Mouse (Mus musculus) forelimb bud, embryonic 11.5 days (tissue): ENCODE results near the gene Hadha.
A peak's percentile ranks its signal among the peaks of the same experiment; 100 is the strongest.

Experiments used
- DNase-seq: peaks from one replicate; pipeline ENCODE4 v3.0.0-alpha.2; 2012; ENCODE audit warnings: low read depth, low spot score

Gene Hadha

GRCm38 (mm10) chr5:30154013-30154412, 949 bp downstream of the Hadha start:
- peak; percentile 38 for DNase-seq

- DNase-seq, result no peak
Observed at GRCm38 (mm10) chr5:30153222-30153621, 1.7 kb downstream of the Hadha start.

GRCm38 (mm10) chr5:30152413-30152812, 2.5 kb downstream of the Hadha start:
- DNase-seq, result no peak

- no peak for DNase-seq
Observed at GRCm38 (mm10) chr5:30152007-30152406, 3.0 kb downstream of the Hadha start.

GRCm38 (mm10) chr5:30148133-30148920, 6.6 kb downstream of the Hadha start:
- no peak for DNase-seq

- DNase-seq, result no peak
Observed at GRCm38 (mm10) chr5:30146526-30146925, 8.4 kb downstream of the Hadha start.

GRCm38 (mm10) chr5:30138193-30138592, 16.8 kb downstream of the Hadha start:
- no peak for DNase-seq

- DNase-seq, result no peak
Observed at GRCm38 (mm10) chr5:30137271-30137670, 17.7 kb downstream of the Hadha start.

GRCm38 (mm10) chr5:30135711-30136231, 19.2 kb downstream of the Hadha start:
- no peak for DNase-seq

- DNase-seq, result no peak
Observed at GRCm38 (mm10) chr5:30132173-30132572, 22.8 kb downstream of the Hadha start.

- no peak for DNase-seq
Observed at GRCm38 (mm10) chr5:30131246-30131645, 23.7 kb downstream of the Hadha start.

- no peak for DNase-seq
Observed at GRCm38 (mm10) chr5:30128680-30129079, 26.3 kb downstream of the Hadha start.

GRCm38 (mm10) chr5:30127921-30128597, 26.9 kb downstream of the Hadha start:
- no peak for DNase-seq

GRCm38 (mm10) chr5:30126756-30127155, 28.2 kb downstream of the Hadha start:
- no peak for DNase-seq

GRCm38 (mm10) chr5:30125587-30125986, 29.4 kb downstream of the Hadha start:
- peak; percentile 54 for DNase-seq

- DNase-seq, result no peak
Observed at GRCm38 (mm10) chr5:30122481-30122880, 32.5 kb downstream of the Hadha start.

- DNase-seq, result no peak
Observed at GRCm38 (mm10) chr5:30120106-30120505, 34.9 kb downstream of the Hadha start.

GRCm38 (mm10) chr5:30119163-30119562, 35.8 kb downstream of the Hadha start:
- no peak for DNase-seq

- no peak for DNase-seq
Observed at GRCm38 (mm10) chr5:30118018-30118417, 36.9 kb downstream of the Hadha start.

GRCm38 (mm10) chr5:30115718-30116117, 39.2 kb downstream of the Hadha start:
- DNase-seq, result no peak

- DNase-seq, result no peak
Observed at GRCm38 (mm10) chr5:30114761-30115140, 40.2 kb downstream of the Hadha start.

- peak; percentile 90 for DNase-seq
Observed at GRCm38 (mm10) chr5:30113881-30114760, 40.8 kb downstream of the Hadha start.
